Mouse (Mus musculus): ENCODE results near the gene Tgm6.

Gene Tgm6

DNA sequence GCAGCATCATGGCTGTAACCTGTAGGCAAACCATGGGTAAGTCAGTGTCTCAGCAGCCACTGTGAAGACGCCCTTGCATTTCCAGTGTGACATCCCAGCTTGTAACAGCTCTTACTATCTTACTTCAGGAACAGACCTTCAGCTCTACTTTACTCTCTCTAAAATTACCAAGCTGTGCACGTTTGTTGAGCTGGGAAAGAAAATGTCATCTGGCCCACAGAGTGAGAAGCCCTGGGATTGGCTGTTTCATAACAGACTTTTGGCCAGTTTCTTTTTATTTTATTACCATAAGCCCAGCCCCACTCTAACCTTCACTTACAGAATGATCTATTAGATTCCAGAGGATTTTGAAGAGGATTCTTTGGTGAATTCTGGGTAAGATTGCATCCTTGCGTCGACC is at the start of gene Tgm6:
Tgm6 (plus strand) TSS at position 301 of the 400 bp plus-strand sequence.
- CTCF ChIA-PET, result interaction anchor here (0.6 kb wide), 1 partner anchor 511 kb away, joined by 3 read pairs; no protein-coding TSS in a partner anchor

- CTCF ChIA-PET, result no interaction called here
These were observed 44.0 kb upstream of the Tgm6 start for GRCm38 (mm10) chr2:130068228-130068627.

DNA sequence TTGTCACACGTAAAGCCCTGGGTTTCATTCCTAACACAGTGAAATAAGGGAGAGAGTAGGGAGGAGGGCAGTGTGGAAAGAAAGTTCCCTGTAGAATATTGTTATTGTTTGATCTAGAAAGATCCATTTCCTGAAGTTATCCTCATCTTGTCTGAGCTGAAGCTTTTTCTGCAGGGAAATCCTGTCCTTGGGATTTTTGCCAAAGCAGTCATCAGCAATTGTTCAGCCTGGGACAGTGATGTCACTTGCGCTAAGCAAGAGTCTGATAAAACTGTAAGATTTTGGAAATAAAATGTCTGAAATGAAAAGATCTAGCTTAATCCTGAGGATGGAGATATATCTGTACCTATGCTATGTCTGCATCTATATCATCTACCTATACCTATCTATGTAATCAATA is 41.8 kb upstream of the Tgm6 start:
- CTCF ChIA-PET, result no interaction called here

DNA sequence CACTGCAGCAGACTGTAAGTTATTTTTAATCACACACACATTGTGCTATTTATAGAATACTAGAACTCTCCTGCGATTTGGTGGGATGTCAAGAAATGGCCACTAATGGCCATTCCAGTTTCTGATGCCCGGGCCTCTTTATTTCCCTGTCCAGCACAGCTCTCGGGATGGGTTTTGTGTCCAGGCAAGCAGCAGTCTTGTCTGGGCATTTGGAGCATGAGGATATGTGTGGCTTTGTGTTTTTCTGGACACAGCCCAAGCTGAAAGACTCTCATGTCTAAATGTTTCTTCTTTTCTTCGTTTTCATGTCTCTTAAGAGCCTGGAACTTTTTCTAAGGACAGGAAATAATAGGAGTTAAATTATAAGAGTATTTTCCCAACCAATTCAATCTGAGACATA is 588 bp downstream of the Tgm6 start:
- CTCF ChIA-PET, result no interaction called here

- CTCF ChIA-PET, result no interaction called here
These were observed 1.2 kb downstream of the Tgm6 start for GRCm38 (mm10) chr2:130113379-130113778.

GRCm38 (mm10) chr2:130118649-130119048 is 6.4 kb downstream of the Tgm6 start:
- CTCF ChIA-PET, result no interaction called here

GRCm38 (mm10) chr2:130125279-130126059 is 13.3 kb downstream of the Tgm6 start:
- CTCF ChIA-PET, result no interaction called here

GRCm38 (mm10) chr2:130126073-130126472 is 13.9 kb downstream of the Tgm6 start:
- CTCF ChIA-PET, result no interaction called here

- CTCF ChIA-PET, result no interaction called here
These were observed 17.5 kb downstream of the Tgm6 start for GRCm38 (mm10) chr2:130129687-130130086.

- CTCF ChIA-PET, result no interaction called here
These were observed 30.8 kb downstream of the Tgm6 start for GRCm38 (mm10) chr2:130143011-130143410.

DNA sequence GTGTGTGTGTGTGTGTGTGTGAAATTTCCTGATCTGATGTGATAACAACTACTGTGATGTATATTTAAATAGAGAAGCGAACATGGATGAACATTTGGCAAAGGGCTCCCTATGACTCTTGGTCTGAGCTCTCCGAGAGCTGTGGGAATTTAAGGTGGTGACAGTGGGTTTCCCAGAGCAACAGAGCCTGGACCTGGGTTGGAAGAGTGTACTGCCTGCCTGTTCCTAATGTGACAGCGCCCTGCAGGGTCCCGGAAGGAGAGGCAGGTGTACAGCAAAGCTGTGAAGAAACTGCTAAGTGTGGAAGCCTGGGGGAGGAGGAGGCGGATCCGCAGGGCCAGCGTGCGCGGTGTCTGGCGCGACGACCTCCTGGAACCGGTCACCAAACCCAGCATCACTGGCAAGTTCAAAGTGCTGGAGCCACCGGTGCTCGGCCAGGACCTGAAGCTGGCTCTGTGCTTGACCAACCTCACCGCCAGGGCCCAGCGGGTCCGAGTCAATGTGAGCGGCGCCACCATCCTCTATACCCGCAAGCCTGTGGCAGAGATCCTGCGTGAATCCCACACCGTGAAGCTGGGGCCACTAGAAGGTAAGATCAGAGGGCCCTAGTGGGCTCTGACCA is 32.6 kb downstream of the Tgm6 start:
- CTCF ChIA-PET, result no interaction called here

DNA sequence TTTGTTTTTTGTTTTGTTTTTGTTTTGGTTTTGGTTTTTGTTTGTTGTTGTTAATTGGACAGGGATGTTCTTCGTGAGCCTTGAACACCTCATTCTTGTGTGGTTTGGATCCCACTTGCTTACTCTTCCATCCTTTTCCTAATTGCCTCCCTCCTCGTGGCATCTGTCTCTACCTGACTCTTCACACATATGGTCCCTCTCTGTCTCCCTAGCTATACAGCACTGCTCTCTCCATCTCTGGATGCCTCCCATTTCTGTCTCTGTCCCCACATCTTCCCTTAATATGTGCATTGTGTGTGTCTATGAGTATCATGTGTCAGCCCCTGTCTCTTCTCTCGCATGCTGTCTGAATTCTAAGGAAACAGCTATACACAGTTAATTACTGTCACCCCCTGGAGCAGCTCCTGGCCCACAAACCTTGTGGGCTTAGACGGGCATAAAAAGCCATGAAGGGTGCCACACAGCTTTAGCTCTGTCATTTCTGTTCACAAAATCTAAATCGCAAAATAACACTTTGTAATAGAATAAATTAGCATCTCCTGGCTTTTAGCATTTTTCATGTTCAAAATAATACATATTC is 34.0 kb downstream of the Tgm6 start:
- CTCF ChIA-PET, result no interaction called here

GRCm38 (mm10) chr2:130155171-130155570 is 43.0 kb downstream of the Tgm6 start:
- CTCF ChIA-PET, result no interaction called here

- CTCF ChIA-PET, result no interaction called here
These were observed 43.6 kb downstream of the Tgm6 start for GRCm38 (mm10) chr2:130155851-130156250.

GRCm38 (mm10) chr2:130157231-130158087 is 45.2 kb downstream of the Tgm6 start:
- CTCF ChIA-PET, result no interaction called here

DNA sequence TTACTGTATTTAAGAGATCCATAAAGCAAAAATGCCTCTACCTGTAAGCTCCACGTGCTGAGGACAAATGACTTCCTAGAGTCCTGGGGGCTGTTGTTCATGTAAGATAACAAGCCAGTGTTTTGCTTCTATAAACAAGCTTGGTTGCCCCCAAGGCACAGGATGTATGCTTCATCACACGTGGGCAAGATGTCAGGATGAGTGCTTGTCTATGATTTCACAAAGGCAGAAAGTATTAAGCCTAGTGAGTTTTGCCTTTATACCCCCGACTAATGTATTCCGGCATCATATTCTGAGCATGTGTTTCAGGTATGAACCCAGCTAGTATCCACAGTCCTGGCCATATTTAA is 45.8 kb downstream of the Tgm6 start:
- CTCF ChIA-PET, result no interaction called here

DNA sequence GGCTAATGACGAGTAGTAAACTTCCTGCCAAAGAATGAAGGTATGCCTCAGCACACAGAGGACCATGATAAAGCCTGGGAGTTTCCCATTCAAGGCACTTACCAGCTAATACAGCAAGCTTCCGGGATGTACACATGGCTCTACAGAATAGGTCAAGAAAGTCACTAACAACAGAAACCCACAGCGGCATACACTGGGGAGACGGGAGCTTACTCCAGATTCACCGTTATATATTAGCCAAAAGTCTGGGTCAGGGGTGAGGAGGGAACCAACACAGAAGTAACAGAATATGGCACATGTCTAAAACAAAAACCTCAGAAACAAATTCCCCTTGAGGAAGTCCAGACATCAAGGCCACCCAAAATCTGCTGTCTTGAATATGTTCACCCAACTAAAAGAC is 50.5 kb downstream of the Tgm6 start:
- CTCF ChIA-PET, result no interaction called here

DNA sequence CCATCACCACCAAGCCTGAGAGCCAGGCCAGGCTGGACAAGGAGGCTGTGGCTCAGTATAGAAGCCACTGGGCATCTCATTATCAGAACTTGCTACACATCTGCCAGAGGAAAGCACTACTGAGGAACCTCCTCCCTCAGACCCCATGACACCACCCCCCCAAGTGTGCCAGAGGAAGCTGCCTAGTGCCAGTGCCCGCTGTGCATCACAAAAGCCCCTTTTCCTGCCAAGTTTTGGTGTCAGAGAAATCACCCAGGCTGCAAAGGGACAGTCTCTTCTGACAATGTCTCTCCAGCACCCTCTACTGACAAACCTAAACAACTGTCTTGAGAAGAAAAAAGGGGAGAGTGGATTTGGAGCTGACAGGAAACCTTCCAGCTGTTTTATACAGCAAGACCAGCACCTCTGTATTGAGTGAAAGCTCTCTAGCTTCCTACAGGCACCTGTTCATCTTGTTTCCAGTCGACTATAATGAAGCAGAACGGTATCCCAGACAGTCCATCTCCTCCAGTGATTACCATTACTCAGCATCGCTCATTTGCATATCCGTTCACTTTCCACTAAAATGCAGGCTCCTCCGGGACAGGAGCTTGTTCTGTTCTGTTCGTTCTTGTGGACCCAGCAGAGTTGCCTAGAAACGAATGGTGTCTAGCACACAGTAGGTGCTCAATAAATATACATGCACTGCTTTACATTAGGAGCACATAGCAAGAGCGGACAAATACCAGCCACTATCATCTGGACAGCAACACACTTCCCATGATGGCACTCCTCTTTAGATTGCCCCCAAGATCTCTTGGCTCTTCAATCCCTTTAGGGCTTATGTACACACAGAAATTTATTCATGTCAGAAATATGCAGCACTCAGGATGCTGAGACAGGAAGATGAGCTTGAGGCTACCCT is 54.3 kb downstream of the Tgm6 start:
- CTCF ChIA-PET, result no interaction called here

DNA sequence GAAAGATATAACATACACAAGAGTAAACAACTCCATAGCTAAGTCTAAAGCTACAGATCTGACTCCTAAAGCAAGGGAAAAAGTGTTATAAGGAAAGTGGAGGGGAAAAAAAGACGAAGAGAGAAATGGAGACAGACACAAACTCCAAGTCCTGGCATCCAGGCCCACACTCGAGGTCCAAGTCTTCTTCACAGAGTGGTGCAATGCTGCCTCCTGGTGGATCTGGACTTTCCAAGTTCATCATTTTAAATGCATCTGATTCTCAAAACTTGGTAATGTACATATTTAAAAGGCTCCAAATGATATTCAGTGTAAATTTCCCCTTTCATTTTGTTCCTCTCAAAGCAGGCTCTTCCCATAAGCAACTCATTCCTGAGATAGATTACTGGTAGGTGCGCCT is 55.6 kb downstream of the Tgm6 start:
- CTCF ChIA-PET, result no interaction called here

DNA sequence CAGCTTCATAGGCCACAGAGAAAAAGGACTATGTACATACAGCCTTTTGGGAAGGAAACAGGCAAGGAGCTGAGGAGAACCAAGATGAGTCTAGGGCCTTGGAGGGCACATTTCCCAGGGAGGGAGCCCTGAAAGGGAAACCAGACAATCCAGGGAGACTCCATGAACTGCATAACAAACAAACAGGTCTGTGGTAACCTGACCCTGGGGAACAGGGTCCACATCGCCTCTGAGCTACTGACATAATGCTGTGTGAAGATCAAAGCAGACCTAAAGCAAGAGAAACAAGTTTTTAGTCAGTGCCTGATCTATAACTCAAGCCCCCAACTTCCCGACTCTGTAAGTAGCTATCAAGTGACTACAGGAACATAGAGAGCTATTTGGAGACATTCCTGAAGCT is 59.5 kb downstream of the Tgm6 start:
- CTCF ChIA-PET, result no interaction called here

DNA sequence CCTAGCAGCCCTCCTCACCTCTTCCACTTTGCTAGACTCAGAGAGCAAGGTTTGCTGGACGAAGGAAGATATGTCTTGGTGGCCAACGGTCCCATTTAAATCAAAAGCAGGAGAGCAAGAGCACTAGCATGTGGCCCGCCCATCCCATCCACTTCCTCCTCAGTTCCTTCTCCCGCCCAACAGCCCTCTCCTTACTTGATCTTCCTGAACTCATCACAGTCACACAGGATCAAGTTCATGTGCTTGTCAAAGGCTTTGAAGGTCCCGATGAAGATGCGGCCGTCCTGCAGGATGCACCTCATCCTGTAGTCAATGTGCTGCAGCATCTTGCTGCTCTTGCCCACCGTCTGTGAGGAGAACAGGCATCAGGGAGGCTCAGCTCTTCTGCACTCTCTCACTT is 64.6 kb downstream of the Tgm6 start:
- CTCF ChIA-PET, result no interaction called here

DNA sequence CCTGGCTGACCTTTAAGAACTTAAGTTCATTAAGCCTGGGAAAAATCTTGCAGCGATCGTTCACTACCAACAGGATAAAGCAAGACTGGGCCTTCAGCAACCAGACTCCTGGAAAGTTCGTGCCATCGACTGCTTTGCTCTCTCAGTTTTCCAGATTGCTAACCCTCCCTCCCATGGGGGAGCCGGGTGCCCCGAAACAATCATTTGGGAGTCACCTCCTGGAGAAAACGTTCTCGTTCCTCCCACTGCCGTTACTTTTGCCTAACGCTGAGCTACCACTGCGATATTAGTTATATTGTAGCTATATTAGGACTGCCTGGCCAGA is 66.1 kb downstream of the Tgm6 start:
- CTCF ChIA-PET, result no interaction called here

Measured in spleen, embryonic (tissue).